In the genomic region with DNA sequence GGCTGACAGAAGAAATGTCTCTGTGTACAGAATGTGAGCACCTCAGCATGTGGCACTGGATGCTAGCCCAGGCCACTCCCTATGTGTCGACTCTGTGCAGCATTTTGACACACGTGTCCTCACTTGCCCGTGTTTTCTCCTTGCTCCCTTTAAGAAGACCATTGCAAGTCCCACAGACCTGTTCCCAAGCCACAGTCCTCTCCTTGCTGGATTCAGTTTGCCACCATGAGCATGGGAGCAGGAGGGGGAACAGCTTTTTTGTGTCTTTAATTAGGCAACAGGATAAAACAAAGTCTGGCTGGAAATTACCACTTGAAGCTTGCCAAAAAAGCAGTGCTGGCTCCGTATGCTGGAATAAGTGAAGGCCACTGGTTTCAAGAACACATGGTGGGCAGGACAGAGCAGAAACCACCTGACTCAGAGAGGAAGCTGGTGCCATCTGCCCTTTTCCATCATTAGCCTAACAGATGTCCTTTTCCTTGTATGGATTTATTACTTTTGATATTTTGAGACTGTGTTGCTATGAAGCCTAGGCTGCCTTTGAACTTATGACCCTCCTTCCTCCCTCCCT, we compare ENCODE assay signal across 9 mouse cellular contexts. TPM values are rescaled to one million over a fixed set of nuclear protein-coding genes. Genes with fewer than 3 reads are reported as not detected.
DNase-seq lines count a peak whose midpoint lies in the region; ATAC-seq and TF ChIP-seq lines count a peak whose summit lies in the region.
"Had no signal": no experiment of that assay in that cellular context is flagged by ENCODE, and none has a peak within 500 bp of the region (broad histone marks: within the 10 kb centered on the region; RNA-seq: fewer than 3 reads in every experiment).

No protein-coding gene starts in this region.

- no peak overlapping the region for H3K4me3 ChIP-seq in heart, embryonic 12.5 days
- no peak overlapping the region for H3K4me3 ChIP-seq in stomach, embryonic 14.5 days (ENCODE audit: low read depth, low read length)
- no peak overlapping the region for H3K4me3 ChIP-seq in stomach, postnatal 0 days (ENCODE audit: low read depth, low read length)
- no peak overlapping the region for H3K4me3 ChIP-seq in forebrain, postnatal 0 days (ENCODE audit: low read depth, low read length)
- H3K4me3 ChIP-seq in liver, embryonic 12.5 days, result no peak overlapping the region

- no peak overlapping the region for H3K4me2 ChIP-seq in heart, embryonic 12.5 days
- H3K4me2 ChIP-seq in stomach, embryonic 14.5 days (replicated peaks; ENCODE audit: low read depth, low read length), result no peak overlapping the region
- no peak overlapping the region for H3K4me2 ChIP-seq in stomach, postnatal 0 days (replicated peaks; ENCODE audit: low read depth)
- H3K4me2 ChIP-seq in forebrain, postnatal 0 days (ENCODE audit: low read depth), result no peak overlapping the region
- H3K4me2 ChIP-seq in liver, embryonic 12.5 days, result no peak overlapping the region

- no peak for TF ChIP-seq CTCF in stomach, postnatal 0 days (IDR thresholded peaks at IDR 0.05; ENCODE audit: low read depth)
- no peak for TF ChIP-seq CTCF in forebrain, postnatal 0 days (IDR thresholded peaks at IDR 0.05; ENCODE audit: low read depth)

- H3K9me3 ChIP-seq in heart, embryonic 12.5 days (replicated peaks), result no peaks in the 10 kb centered on the region
- no peaks in the 10 kb centered on the region for H3K9me3 ChIP-seq in stomach, embryonic 14.5 days (ENCODE audit: control insufficient read depth, low read depth, low read length)
- no peaks in the 10 kb centered on the region for H3K9me3 ChIP-seq in stomach, postnatal 0 days (ENCODE audit: control insufficient read depth, low read length)
- H3K9me3 ChIP-seq in forebrain, postnatal 0 days (ENCODE audit: low read length), result no peaks in the 10 kb centered on the region
- no peaks in the 10 kb centered on the region for H3K9me3 ChIP-seq in liver, embryonic 12.5 days (replicated peaks)
- H3K9me3 ChIP-seq: G1E had no signal

- ATAC-seq in heart, embryonic 12.5 days (ENCODE audit: insufficient number of reproducible peaks, low FRiP score), result no peak
- ATAC-seq in stomach, embryonic 14.5 days (ENCODE audit: insufficient number of reproducible peaks, insufficient read depth, low FRiP score, low read depth), result no peak
- no peak for ATAC-seq in stomach, postnatal 0 days (ENCODE audit: low FRiP score, low TSS enrichment)
- ATAC-seq in forebrain, postnatal 0 days, result peak; percentile 53
- ATAC-seq in liver, embryonic 12.5 days, result no peak

- H3K4me1 ChIP-seq in heart, embryonic 12.5 days (replicated peaks), result 0 out of 2 replicates have a peak, but pooled peaks cover 2% of the 10 kb centered on the region
- no peaks in the 10 kb centered on the region for H3K4me1 ChIP-seq in stomach, embryonic 14.5 days (ENCODE audit: control insufficient read depth, insufficient read depth, low read length)
- H3K4me1 ChIP-seq in stomach, postnatal 0 days (replicated peaks; ENCODE audit: control insufficient read depth, insufficient read depth), result no peaks in the 10 kb centered on the region
- no peaks in the 10 kb centered on the region for H3K4me1 ChIP-seq in forebrain, postnatal 0 days (ENCODE audit: insufficient read depth)
- no peaks in the 10 kb centered on the region for H3K4me1 ChIP-seq in liver, embryonic 12.5 days

- H3K9ac ChIP-seq in heart, embryonic 12.5 days, result peak overlapping the region; percentile 16; the same call in 1 of the 2 replicates
- H3K9ac ChIP-seq in stomach, embryonic 14.5 days (replicated peaks; ENCODE audit: low read depth, low read length), result no peak overlapping the region
- no peak overlapping the region; the same call in 1 of the 2 replicates for H3K9ac ChIP-seq in stomach, postnatal 0 days (ENCODE audit: low read length)
- H3K9ac ChIP-seq in forebrain, postnatal 0 days, result no peak overlapping the region
- H3K9ac ChIP-seq in liver, embryonic 12.5 days, result no peak overlapping the region

- no peaks in the 10 kb centered on the region for H3K27me3 ChIP-seq in heart, embryonic 12.5 days (replicated peaks)
- H3K27me3 ChIP-seq in stomach, embryonic 14.5 days (ENCODE audit: control insufficient read depth, insufficient read depth, low read length), result no peaks in the 10 kb centered on the region
- no peaks in the 10 kb centered on the region for H3K27me3 ChIP-seq in stomach, postnatal 0 days (ENCODE audit: control insufficient read depth, insufficient read depth, low read length)
- no peaks in the 10 kb centered on the region for H3K27me3 ChIP-seq in forebrain, postnatal 0 days (ENCODE audit: insufficient read depth, low read length)
- no peaks in the 10 kb centered on the region for H3K27me3 ChIP-seq in liver, embryonic 12.5 days (replicated peaks)

- no peak overlapping the region for H3K27ac ChIP-seq in heart, embryonic 12.5 days (ENCODE audit: poor library complexity, severe bottlenecking)
- 0 out of 2 replicates have a peak overlapping the region, but pooled peaks have one; percentile 10 for H3K27ac ChIP-seq in stomach, embryonic 14.5 days (ENCODE audit: low read length)
- no peak overlapping the region for H3K27ac ChIP-seq in stomach, postnatal 0 days (replicated peaks)
- no peak overlapping the region for H3K27ac ChIP-seq in forebrain, postnatal 0 days (ENCODE audit: low read depth, low read length)
- H3K27ac ChIP-seq in liver, embryonic 12.5 days, result no peak overlapping the region

- peaks cover 35% of the 10 kb centered on the region for H3K36me3 ChIP-seq in heart, embryonic 12.5 days
- peaks cover 10% of the 10 kb centered on the region for H3K36me3 ChIP-seq in stomach, embryonic 14.5 days (ENCODE audit: control insufficient read depth, insufficient read depth, low read length)
- peaks cover 7% of the 10 kb centered on the region; the same call in 1 of the 2 replicates for H3K36me3 ChIP-seq in stomach, postnatal 0 days (ENCODE audit: control insufficient read depth, insufficient read depth, low read length)
- H3K36me3 ChIP-seq in forebrain, postnatal 0 days (ENCODE audit: insufficient read depth), result peaks cover 8% of the 10 kb centered on the region
- H3K36me3 ChIP-seq in liver, embryonic 12.5 days, result peaks cover 14% of the 10 kb centered on the region

- WGBS in heart, embryonic 12.5 days, result 76% methylated on average over 4 of the region's 4 CpGs
- WGBS in stomach, embryonic 14.5 days, result 68% methylated on average over 4 of the region's 4 CpGs
- WGBS in stomach, postnatal 0 days, result 57% methylated on average over 4 of the region's 4 CpGs
- 32% methylated on average over 4 of the region's 4 CpGs for WGBS in forebrain, postnatal 0 days
- WGBS in liver, embryonic 12.5 days (ENCODE audit: insufficient replicate concordance), result 68% methylated on average over 4 of the region's 4 CpGs

- no peak for TF ChIP-seq EP300 in stomach, postnatal 0 days (optimal IDR thresholded peaks at IDR 0.05)

- DNase-seq in heart, postnatal 4 days, result no peak
- no peak for DNase-seq in stomach, postnatal 0 days (ENCODE audit: low spot score)
- DNase-seq in forebrain, postnatal 0 days, result peak; percentile 60
- DNase-seq in urinary bladder, postnatal 4 days (ENCODE audit: low spot score in 2 of 2), result no peak
- DNase-seq in ovary, postnatal 10 days (ENCODE audit: low spot score), result no peak

RNA-seq across cellular contexts. Expression of gene Glod4, which starts 12.0 kb away (rescaled TPM):
- polyA plus RNA-seq in heart, embryonic 12.5 days (2016; fragmentation: Nextera tagmentation; extraction: Ambion mirVana), result 111 TPM in 2 replicates
- 10 to 100 TPM; 54.1 to 57.5 TPM for total RNA-seq in heart, postnatal 4 days (2021)
- 135 and 155 TPM in 2 replicates for polyA plus RNA-seq in stomach, embryonic 14.5 days (2014; fragmentation: Nextera tagmentation; extraction: Ambion mirVana)
- polyA plus RNA-seq in stomach, postnatal 0 days (2015; fragmentation: Nextera tagmentation; extraction: Ambion mirVana), result 92.9 and 99.9 TPM in 2 replicates
- total RNA-seq in forebrain, postnatal 0 days (2014; rRNA removed), result 79.7 and 90.6 TPM in 2 replicates
- 110 and 126 TPM in 2 replicates for polyA plus RNA-seq in forebrain, postnatal 0 days (2015; fragmentation: Nextera tagmentation; extraction: Ambion mirVana)
- polyA plus RNA-seq in liver, embryonic 12.5 days (2016; fragmentation: Nextera tagmentation; extraction: Ambion mirVana), result 79.7 and 81.5 TPM in 2 replicates

RNA-seq across cellular contexts. Expression of gene Mrm3, which starts 12.0 kb away (rescaled TPM):
- 20.4 and 24.2 TPM in 2 replicates for polyA plus RNA-seq in heart, embryonic 12.5 days (2016; fragmentation: Nextera tagmentation; extraction: Ambion mirVana)
- 10 to 100 TPM; 17.8 to 18.4 TPM for total RNA-seq in heart, postnatal 4 days (2021)
- 24.4 and 26.3 TPM in 2 replicates for polyA plus RNA-seq in stomach, embryonic 14.5 days (2014; fragmentation: Nextera tagmentation; extraction: Ambion mirVana)
- polyA plus RNA-seq in stomach, postnatal 0 days (2015; fragmentation: Nextera tagmentation; extraction: Ambion mirVana), result 13.4 and 14.7 TPM in 2 replicates
- 15.1 and 18.2 TPM in 2 replicates for total RNA-seq in forebrain, postnatal 0 days (2014; rRNA removed)
- 20.8 and 22.2 TPM in 2 replicates for polyA plus RNA-seq in forebrain, postnatal 0 days (2015; fragmentation: Nextera tagmentation; extraction: Ambion mirVana)
- 23.5 and 25.1 TPM in 2 replicates for polyA plus RNA-seq in liver, embryonic 12.5 days (2016; fragmentation: Nextera tagmentation; extraction: Ambion mirVana)

RNA-seq across cellular contexts. Expression of gene Gemin4, which starts 38.1 kb away (rescaled TPM):
- polyA plus RNA-seq in heart, embryonic 12.5 days (2016; fragmentation: Nextera tagmentation; extraction: Ambion mirVana), result 19.0 and 25.7 TPM in 2 replicates
- total RNA-seq in heart, postnatal 4 days (2021), result 1 to 10 TPM; 5.3 to 6.6 TPM
- polyA plus RNA-seq in stomach, embryonic 14.5 days (2014; fragmentation: Nextera tagmentation; extraction: Ambion mirVana), result 29.1 and 31.8 TPM in 2 replicates
- 18.5 and 21.9 TPM in 2 replicates for polyA plus RNA-seq in stomach, postnatal 0 days (2015; fragmentation: Nextera tagmentation; extraction: Ambion mirVana)
- total RNA-seq in forebrain, postnatal 0 days (2014; rRNA removed), result 11.5 and 12.2 TPM in 2 replicates
- polyA plus RNA-seq in forebrain, postnatal 0 days (2015; fragmentation: Nextera tagmentation; extraction: Ambion mirVana), result 6.9 and 8.7 TPM in 2 replicates
- polyA plus RNA-seq in liver, embryonic 12.5 days (2016; fragmentation: Nextera tagmentation; extraction: Ambion mirVana), result 32.3 and 33.0 TPM in 2 replicates

RNA-seq across cellular contexts. Expression of gene Dbil5, which starts 38.1 kb away (rescaled TPM):
- 0.64 and 0.72 TPM in 2 replicates for polyA plus RNA-seq in heart, embryonic 12.5 days (2016; fragmentation: Nextera tagmentation; extraction: Ambion mirVana)
- under 1 TPM in 1 of 2 experiments, not detected in 1; 0.50 TPM for total RNA-seq in heart, postnatal 4 days (2021)
- polyA plus RNA-seq in stomach, embryonic 14.5 days (2014; fragmentation: Nextera tagmentation; extraction: Ambion mirVana), result 0.49 and 1.3 TPM in 2 replicates
- 4.0 and 4.7 TPM in 2 replicates for polyA plus RNA-seq in stomach, postnatal 0 days (2015; fragmentation: Nextera tagmentation; extraction: Ambion mirVana)
- total RNA-seq in forebrain, postnatal 0 days (2014; rRNA removed), result 0.43 TPM in 1 of 2 replicates, not detected in the other
- polyA plus RNA-seq in forebrain, postnatal 0 days (2015; fragmentation: Nextera tagmentation; extraction: Ambion mirVana), result 0.89 and 1.2 TPM in 2 replicates
- 0.25 and 0.52 TPM in 2 replicates for polyA plus RNA-seq in liver, embryonic 12.5 days (2016; fragmentation: Nextera tagmentation; extraction: Ambion mirVana)
